Mouse (Mus musculus) myocyte (in vitro differentiated cells): ENCODE results near the gene Armh3.

Experiments
- MAX ChIP-seq: IDR thresholded peaks from one replicate; pipeline ENCODE4 v1.6.1; 2011; ENCODE audit warnings: low read depth, mild to moderate bottlenecking, control low read depth
- POLR2A ChIP-seq: IDR thresholded peaks from one replicate; pipeline ENCODE4 v1.6.1; 2011; ENCODE audit warnings: low read depth, mild to moderate bottlenecking, control low read depth, moderate library complexity; ENCODE audit not compliant: insufficient read length

DNA sequence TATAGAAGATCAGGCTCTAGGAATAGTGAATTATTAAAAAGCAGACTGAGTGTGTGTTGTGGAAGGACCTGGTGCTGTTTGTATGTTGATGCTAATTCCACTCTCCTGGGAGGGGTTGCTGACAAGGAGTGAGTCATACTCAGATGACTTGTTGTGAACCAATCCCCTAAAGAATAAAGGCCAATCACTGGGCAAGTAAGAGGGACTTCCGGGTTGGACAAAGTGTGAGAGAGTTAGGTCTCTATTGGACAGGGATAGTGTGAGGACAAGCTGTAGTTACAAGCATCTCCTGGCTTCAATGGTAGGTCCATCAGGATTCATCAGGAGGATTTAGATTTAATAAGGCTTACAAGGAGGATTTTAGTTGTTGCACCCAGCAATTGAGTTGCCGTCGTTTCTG is 10.1 kb downstream of the Armh3 start:
- TF ChIP-seq POLR2A (no peak), MAX (no peak)
